Mouse (Mus musculus) heart, adult 2 months (tissue): ENCODE measurements around the gene Rpl37. TPM values are rescaled to one million over a fixed set of nuclear protein-coding genes. Genes with fewer than 3 reads are reported as not detected.
A peak's percentile ranks its signal among the peaks of the same experiment; 100 is the strongest.

Experiments used
- DNase-seq, 2 experiments: peaks; one replicate each; pipeline ENCODE4 v3.0.0; 2021
- H3K27ac ChIP-seq: fragments of 200-600 bp; 2 replicates; pipeline ENCODE4 v1.8.1; 2022
- H3K27me3 ChIP-seq: fragments of 200-500 bp; 2 replicates; pipeline ENCODE4 v1.6.1; 2012; ENCODE audit warnings: mild to moderate bottlenecking, low read length, inconsistent platforms, mixed read lengths; ENCODE audit not compliant: control insufficient read depth, insufficient read depth
- H3K36me3 ChIP-seq: fragments of 200-500 bp; 2 replicates; pipeline ENCODE4 v1.6.1; 2012; ENCODE audit warnings: low read length, inconsistent platforms; ENCODE audit not compliant: control insufficient read depth, insufficient read depth
- H3K4me1 ChIP-seq: fragments of 200-500 bp; 2 replicates; pipeline ENCODE4 v1.6.1; 2011; ENCODE audit warnings: low read length; ENCODE audit not compliant: control insufficient read depth, insufficient read depth
- H3K4me3 ChIP-seq: fragments of 200-600 bp; 2 replicates; pipeline ENCODE4 v1.8.1; 2022
- H3K79me2 ChIP-seq: fragments of 200-500 bp; replicated peaks from 2 replicates; pipeline ENCODE4 v1.6.1; 2012; ENCODE audit warnings: mild to moderate bottlenecking, inconsistent platforms, low read length, moderate library complexity, mixed read lengths; ENCODE audit not compliant: control insufficient read depth, insufficient read depth
- H3K9ac ChIP-seq: fragments of 200-500 bp; 2 replicates; pipeline ENCODE4 v1.6.1; 2012; ENCODE audit warnings: low read depth, mild to moderate bottlenecking, control low read depth, inconsistent platforms, low read length, mixed read lengths
- CTCF ChIP-seq: fragments of 200-600 bp; IDR thresholded peaks from 2 replicates; pipeline ENCODE4 v1.8.1; 2022; ENCODE audit warnings: antibody characterized with exemption, mild to moderate bottlenecking, moderate library complexity
- EP300 ChIP-seq: fragments of 200-500 bp; IDR thresholded peaks from 2 replicates; pipeline ENCODE4 v1.6.1; 2011; ENCODE audit warnings: low read depth, low read length, control low read depth; ENCODE audit not compliant: insufficient read depth
- POLR2A ChIP-seq: fragments of 200-500 bp; IDR thresholded peaks from 2 replicates; pipeline ENCODE4 v1.6.1; 2011; ENCODE audit warnings: mild to moderate bottlenecking, low read depth, low read length, control low read depth; ENCODE audit not compliant: insufficient read depth
- whole genome bisulfite sequencing: fragments of 180-500 bp; shearing (Covaris S2); methylation state at CpG from one replicate; pipeline ENCODE4 v1.1.7; 2018; 5-methylcytosine and 5-hydroxymethylcytosine counted together
- intact Hi-C: fragments of 180-260 bp; cut with DNase I; formaldehyde crosslinking; loops from one replicate; pipeline ENCODE4 v1.15.1; 2025
- long read RNA-seq: library from polyadenylated mRNA; stranded (forward); transcript quantifications from one replicate; pipeline ENCODE4 v2.0.0, GENCODE M21; 2021
- polyA plus RNA-seq: library from polyadenylated mRNA; depleted of rRNA; stranded (reverse); fragments of >200 nt; gene quantifications from 2 replicates; pipeline ENCODE4 v1.2.3, GENCODE M21; 2012; rRNA removed
- total RNA-seq, 2 experiments: library from RNA; stranded (reverse); gene quantifications; 2 replicates each; pipeline ENCODE4 v1.2.3; 2021

Gene Rpl37
- 100 to 1,000 TPM; 186 to 228 TPM for total RNA-seq
- polyA plus RNA-seq: 382 and 405 TPM in 2 replicates
- long read RNA-seq, transcript Rpl37-201 (4 exons, 835 nt): major isoform, 126 of 130 reads
- long read RNA-seq, partial matches to known transcripts: 2 of 130 reads
- long read RNA-seq, other reads (novel, unspliced or antisense): 1 of 130 reads

GRCm38 (mm10) chr15:5116270-5117030 lies at the start of gene Rpl37:
Gene Rpl37 (plus strand): TSS chr15:5116645.
- no peaks in the 10 kb centered on the region for H3K79me2 ChIP-seq
- intact Hi-C loops: loop anchor here (2.0 kb wide), 2 partner anchors 26 to 68 kb away; partner anchors contain the start of genes Prkaa1 and Ttc33
- TF ChIP-seq EP300: no peak
- peak; percentile 83 for TF ChIP-seq POLR2A
- TF ChIP-seq CTCF: peak; percentile 88
- WGBS: under 1% methylated on average over 55 of the region's 55 CpGs
- H3K4me3 ChIP-seq: peak within 1 kb of the TSS; percentile 90
- peak; percentile 99 for DNase-seq
- peaks cover 21% of the 10 kb centered on the region for H3K36me3 ChIP-seq
- H3K27me3 ChIP-seq: no peaks in the 10 kb centered on the region
- peak within 1 kb of the TSS; percentile 92 for H3K27ac ChIP-seq
- peak within 1 kb of the TSS; percentile 84 for H3K9ac ChIP-seq
- peaks cover 4% of the 10 kb centered on the region; the same call in 1 of the 2 replicates for H3K4me1 ChIP-seq

DNA sequence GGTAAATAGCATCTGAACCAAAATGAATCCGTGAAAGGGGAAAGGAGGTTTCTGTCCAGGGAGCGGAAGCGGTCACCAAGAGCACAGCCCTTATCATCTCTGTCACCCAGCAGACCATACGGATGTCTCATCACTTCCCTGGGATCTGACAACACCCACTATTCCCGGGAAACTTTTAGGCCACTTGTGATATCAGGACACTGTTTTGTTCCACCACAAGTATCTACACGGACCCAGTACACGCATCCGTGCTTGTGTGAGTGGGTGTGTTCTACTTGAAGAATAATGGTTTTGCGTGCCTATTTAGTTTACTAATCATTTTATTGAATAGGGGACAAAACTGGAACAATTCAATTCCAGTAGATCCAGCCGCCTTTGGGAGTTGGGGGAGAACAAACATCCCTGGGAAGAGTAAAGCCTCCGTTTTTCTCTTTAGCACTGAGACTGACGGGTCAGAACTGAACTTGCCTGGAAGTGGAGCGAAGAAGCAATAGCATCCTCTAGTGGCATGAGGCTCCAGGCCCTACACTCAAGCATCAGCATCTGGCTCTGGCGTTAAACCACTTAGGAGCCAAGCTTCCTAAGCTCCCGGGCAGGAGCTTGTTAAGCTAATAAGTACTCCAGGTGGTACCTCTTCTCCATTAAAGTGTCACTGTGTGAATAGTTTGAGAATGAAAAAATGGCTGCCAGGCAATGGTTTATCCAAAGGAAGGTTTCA lies 47.5 kb upstream of the Rpl37 start:
- no peaks in the 10 kb centered on the region for H3K4me1 ChIP-seq
- H3K36me3 ChIP-seq: no peaks in the 10 kb centered on the region
- no peaks in the 10 kb centered on the region for H3K79me2 ChIP-seq
- no peak overlapping the region for H3K4me3 ChIP-seq
- H3K9ac ChIP-seq: no peak overlapping the region
- WGBS: 21% methylated on average over 15 of the region's 15 CpGs
- H3K27me3 ChIP-seq: no peaks in the 10 kb centered on the region
- intact Hi-C loops: no loop called here
- no peak overlapping the region for H3K27ac ChIP-seq
- peak; percentile 31 to 32 for DNase-seq
- peak; percentile 75 for TF ChIP-seq CTCF
- 0 out of 2 replicates have a peak, but pooled peaks have one; percentile 29 for TF ChIP-seq EP300
- TF ChIP-seq POLR2A: no peak

DNA sequence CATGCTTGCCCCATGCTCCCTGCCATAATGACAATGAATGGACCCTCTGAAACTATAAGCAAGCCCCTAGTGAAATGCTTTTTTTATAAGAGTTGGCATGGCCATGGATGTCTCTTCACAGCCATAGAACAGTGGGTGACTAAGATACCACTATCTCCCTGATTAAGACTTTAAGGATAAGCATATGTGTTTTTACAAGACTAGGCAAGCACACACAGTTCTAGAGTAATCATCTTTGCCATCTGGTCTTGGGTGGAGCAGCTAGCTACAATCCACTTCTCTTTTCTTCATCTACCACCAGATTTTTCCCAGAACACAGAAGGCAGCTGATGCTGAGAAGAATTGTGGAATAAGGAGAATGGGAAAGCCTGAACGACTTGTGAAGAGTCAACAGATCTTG lies 35.2 kb upstream of the Rpl37 start:
- no peak for TF ChIP-seq CTCF
- no peak for TF ChIP-seq EP300
- TF ChIP-seq POLR2A: no peak
- H3K9ac ChIP-seq: no peak overlapping the region

DNA sequence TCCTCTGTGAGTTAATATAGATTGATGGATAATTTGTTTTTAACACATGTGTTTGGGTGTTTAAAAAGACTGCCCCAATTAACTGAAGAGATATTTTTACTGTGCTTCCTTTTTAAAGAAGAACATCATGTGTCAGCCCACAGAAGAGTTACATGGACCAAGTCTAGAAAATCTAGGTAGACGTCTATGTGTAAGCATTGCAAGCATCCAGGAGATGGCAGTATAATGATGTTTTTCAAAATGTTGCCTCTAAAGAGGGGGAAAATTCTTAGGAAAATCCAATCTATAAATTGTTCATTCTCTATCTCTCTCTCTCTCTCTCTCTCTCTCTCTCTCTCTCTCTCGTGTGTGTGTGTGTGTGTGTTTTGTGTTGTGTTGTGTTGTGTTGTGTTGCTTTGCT lies 30.3 kb upstream of the Rpl37 start:
- H3K79me2 ChIP-seq: no peaks in the 10 kb centered on the region
- TF ChIP-seq CTCF: peak; percentile 71
- TF ChIP-seq POLR2A: no peak
- no peaks in the 10 kb centered on the region for H3K36me3 ChIP-seq
- 0% methylated on average over 2 of the region's 2 CpGs for whole genome bisulfite sequencing
- no peaks in the 10 kb centered on the region; the same call in 1 of the 2 replicates for H3K27me3 ChIP-seq
- no peaks in the 10 kb centered on the region for H3K4me1 ChIP-seq
- no peak overlapping the region for H3K4me3 ChIP-seq
- no peak overlapping the region for H3K27ac ChIP-seq
- no peak for DNase-seq
- H3K9ac ChIP-seq: no peak overlapping the region
- intact Hi-C loops: loop anchor here (2.0 kb wide), 1 partner anchor 1123 kb away; no protein-coding TSS in a partner anchor

More for the DNA sequence above, 35.2 kb upstream of the Rpl37 start:
- intact Hi-C loops: no loop called here
- no peak overlapping the region for H3K27ac ChIP-seq
- DNase-seq: no peak
- no peaks in the 10 kb centered on the region for H3K4me1 ChIP-seq
- no peaks in the 10 kb centered on the region; the same call in 1 of the 2 replicates for H3K27me3 ChIP-seq
- no peaks in the 10 kb centered on the region for H3K79me2 ChIP-seq
- H3K36me3 ChIP-seq: no peaks in the 10 kb centered on the region
- 57% methylated on average over 1 of the region's 1 CpGs for WGBS
- H3K4me3 ChIP-seq: no peak overlapping the region

GRCm38 (mm10) chr15:5088850-5089608 lies 27.4 kb upstream of the Rpl37 start:
- Histone ChIP-seq H3K27ac (no peak overlapping the region), H3K4me1 (no peaks in the 10 kb centered on the region), H3K4me3 (no peak overlapping the region), H3K36me3 (no peaks in the 10 kb centered on the region), H3K79me2 (no peaks in the 10 kb centered on the region), H3K9ac (no peak overlapping the region), H3K27me3 (no peaks in the 10 kb centered on the region; the same call in 1 of the 2 replicates)
- no peak for TF ChIP-seq EP300
- TF ChIP-seq POLR2A: no peak
- TF ChIP-seq CTCF: no peak
- DNase-seq: no peak
- WGBS: 73% methylated on average over 7 of the region's 7 CpGs
- intact Hi-C loops: no loop called here
